Mouse (Mus musculus): ENCODE measurements around the gene Mblac1. TPM values are rescaled to one million over a fixed set of nuclear protein-coding genes. Genes with fewer than 3 reads are reported as not detected.

Gene Mblac1
- polyA plus RNA-seq (2015; fragmentation: Nextera tagmentation; extraction: Ambion mirVana) = 5.7 and 7.0 TPM in 2 replicates

DNA sequence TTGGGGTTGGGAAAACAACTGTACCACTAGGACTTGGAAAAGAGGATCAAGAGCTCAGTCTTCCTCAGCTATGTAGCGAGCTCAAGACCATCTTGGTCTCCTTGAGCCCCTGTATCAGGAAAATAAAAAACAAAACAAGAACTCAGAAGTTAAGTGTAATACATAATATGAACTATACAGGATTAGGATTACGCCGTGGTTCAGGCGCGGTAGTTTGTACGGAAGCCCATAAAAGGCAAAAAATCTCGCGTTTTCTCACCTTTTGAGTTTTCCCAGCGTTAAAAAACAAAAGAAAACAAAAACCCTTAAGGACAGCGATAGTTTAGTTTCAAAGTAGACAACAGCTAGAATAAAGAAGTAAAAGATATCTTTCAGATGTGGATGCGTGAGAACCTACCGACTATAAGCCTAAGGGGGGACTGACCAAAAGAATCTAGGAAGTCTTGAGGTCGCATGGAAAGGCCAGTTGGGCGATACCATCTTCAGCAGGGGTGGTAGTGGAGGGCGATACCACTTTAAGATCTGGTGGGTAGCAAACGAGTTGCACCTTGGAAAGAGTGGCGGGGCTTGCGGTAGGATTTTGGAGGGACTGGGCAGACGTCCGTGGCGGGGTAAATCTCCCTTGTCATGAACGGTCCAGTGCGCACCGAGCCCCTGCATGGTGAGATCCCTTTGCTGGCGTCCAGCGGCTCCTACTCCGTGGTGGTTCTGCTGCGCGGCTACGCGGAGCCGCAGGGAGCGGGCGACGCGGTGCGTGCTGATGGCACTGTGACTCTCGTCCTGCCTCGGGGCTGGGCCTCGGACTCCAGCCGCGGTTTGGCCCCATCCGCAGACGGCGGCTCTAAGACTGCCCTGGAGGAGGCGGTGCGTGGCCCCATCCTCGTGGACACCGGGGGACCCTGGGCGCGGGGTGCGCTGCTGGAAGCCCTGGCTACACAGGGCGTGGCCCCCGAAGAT lies at the start of gene Mblac1:
Mblac1 (plus strand) TSS at position 544 of the 957 bp plus-strand sequence.
- Histone ChIP-seq H3K4me1 (ENCODE audit: control insufficient read depth, insufficient read depth, low read length) (0 out of 2 replicates have a peak, but pooled peaks cover 3% of the 10 kb centered on the region), H3K4me2 (ENCODE audit: low read depth, low read length) (peak within 1 kb of the TSS; percentile 91), H3K27me3 (replicated peaks; ENCODE audit: control insufficient read depth, insufficient read depth, low read length) (no peaks in the 10 kb centered on the region), H3K9me3 (ENCODE audit: control insufficient read depth, low read length) (no peaks in the 10 kb centered on the region), H3K9ac (ENCODE audit: low read depth, low read length) (peak within 1 kb of the TSS; percentile 83), H3K27ac (ENCODE audit: low read length) (peak within 1 kb of the TSS; percentile 85), H3K36me3 (ENCODE audit: control insufficient read depth, insufficient read depth, low read length) (no peaks in the 10 kb centered on the region), H3K4me3 (ENCODE audit: low read length) (peak within 1 kb of the TSS; percentile 69)
- 6% methylated on average over 54 of the region's 54 CpGs for WGBS
- ATAC-seq = peak; percentile 88

DNA sequence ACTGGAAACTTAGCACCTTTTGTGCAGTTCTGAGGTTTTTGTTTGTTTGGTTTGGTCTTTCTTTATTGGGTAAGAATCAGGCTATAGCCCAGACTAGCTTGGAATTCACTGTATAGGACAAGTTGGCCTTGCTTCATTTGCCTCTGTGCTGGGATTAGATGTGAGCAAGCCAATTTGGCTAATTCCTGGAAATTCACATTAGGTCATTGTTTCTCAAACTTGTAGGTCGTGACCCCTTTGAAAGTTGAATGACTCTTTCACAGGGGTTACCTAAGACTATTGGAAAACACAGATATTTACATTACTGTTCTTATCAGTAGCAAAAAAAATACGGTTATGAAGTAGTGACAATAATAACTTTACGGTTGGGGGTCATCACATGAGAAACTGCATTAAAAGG lies 39.7 kb upstream of the Mblac1 start:
- Histone ChIP-seq H3K36me3 (ENCODE audit: control insufficient read depth, insufficient read depth, low read length) (peaks cover 4% of the 10 kb centered on the region; the same call in 1 of the 2 replicates), H3K4me1 (ENCODE audit: control insufficient read depth, insufficient read depth, low read length) (peaks cover 3% of the 10 kb centered on the region), H3K4me2 (ENCODE audit: low read depth, low read length) (peak overlapping the region; percentile 80), H3K27me3 (replicated peaks; ENCODE audit: control insufficient read depth, insufficient read depth, low read length) (no peaks in the 10 kb centered on the region), H3K4me3 (ENCODE audit: low read length) (peak overlapping the region; percentile 85), H3K27ac (ENCODE audit: low read length) (no peak overlapping the region), H3K9ac (ENCODE audit: low read depth, low read length) (no peak overlapping the region), H3K9me3 (ENCODE audit: control insufficient read depth, low read length) (no peaks in the 10 kb centered on the region)
- 67% methylated on average over 3 of the region's 3 CpGs for WGBS
- no peak for ATAC-seq

GRCm38 (mm10) chr5:138155443-138155976 lies 38.6 kb upstream of the Mblac1 start, which contains the start of gene Zfp113:
Gene Zfp113, minus strand, starts transcription at chr5:138155744.
- peak; percentile 98 for ATAC-seq
- WGBS = under 1% methylated on average over 31 of the region's 31 CpGs
- H3K9me3 ChIP-seq (ENCODE audit: control insufficient read depth, low read length) = no peaks in the 10 kb centered on the region
- H3K4me1 ChIP-seq (ENCODE audit: control insufficient read depth, insufficient read depth, low read length) = peaks cover 5% of the 10 kb centered on the region
- peak within 1 kb of the TSS; percentile 85 for H3K4me3 ChIP-seq (ENCODE audit: low read length)
- peak within 1 kb of the TSS; percentile 80 for H3K4me2 ChIP-seq (ENCODE audit: low read depth, low read length)
- H3K36me3 ChIP-seq (ENCODE audit: control insufficient read depth, insufficient read depth, low read length) = peaks cover 4% of the 10 kb centered on the region; the same call in 1 of the 2 replicates
- H3K27me3 ChIP-seq (replicated peaks; ENCODE audit: control insufficient read depth, insufficient read depth, low read length) = no peaks in the 10 kb centered on the region
- peak within 1 kb of the TSS; percentile 92 for H3K9ac ChIP-seq (ENCODE audit: low read depth, low read length)
- peak within 1 kb of the TSS; percentile 91 for H3K27ac ChIP-seq (ENCODE audit: low read length)

DNA sequence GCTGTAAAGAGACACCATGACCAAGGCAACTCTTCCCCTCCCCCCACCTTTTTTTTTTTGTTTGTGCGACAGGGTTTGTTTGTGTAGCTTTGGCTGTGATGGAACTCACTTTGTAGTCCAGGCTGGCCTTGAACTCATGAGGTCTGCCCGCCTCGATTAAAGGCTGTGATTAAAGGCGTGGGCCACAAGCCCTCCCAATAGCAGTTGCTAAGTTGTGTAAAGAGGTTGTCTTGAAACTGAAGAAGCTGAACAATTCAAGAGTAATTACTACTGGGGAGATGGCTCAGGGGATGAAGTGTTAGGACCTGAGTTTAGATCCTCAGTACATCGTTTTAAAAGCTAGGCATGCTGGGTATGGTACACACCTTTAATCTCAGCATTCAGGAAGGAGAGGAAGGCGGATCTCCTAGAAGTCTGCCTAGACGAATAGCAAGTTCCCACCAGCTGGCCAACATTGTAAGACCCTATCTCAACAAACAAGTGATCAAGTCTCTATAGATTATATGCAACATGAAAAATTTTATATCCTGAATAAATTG lies 33.8 kb upstream of the Mblac1 start:
- H3K4me1 ChIP-seq (ENCODE audit: control insufficient read depth, insufficient read depth, low read length) = peaks cover 12% of the 10 kb centered on the region
- H3K4me2 ChIP-seq (ENCODE audit: low read depth, low read length) = peak overlapping the region; percentile 61
- no peaks in the 10 kb centered on the region for H3K9me3 ChIP-seq (ENCODE audit: control insufficient read depth, low read length)
- ATAC-seq = peak; percentile 22; the same call in 1 of the 2 replicates
- WGBS = 59% methylated on average over 7 of the region's 7 CpGs
- peaks cover 8% of the 10 kb centered on the region for H3K36me3 ChIP-seq (ENCODE audit: control insufficient read depth, insufficient read depth, low read length)
- no peaks in the 10 kb centered on the region for H3K27me3 ChIP-seq (replicated peaks; ENCODE audit: control insufficient read depth, insufficient read depth, low read length)
- peak overlapping the region; percentile 91 for H3K9ac ChIP-seq (ENCODE audit: low read depth, low read length)
- H3K27ac ChIP-seq (ENCODE audit: low read length) = peak overlapping the region; percentile 51; the same call in 1 of the 2 replicates
- H3K4me3 ChIP-seq (ENCODE audit: low read length) = peak overlapping the region; percentile 74

DNA sequence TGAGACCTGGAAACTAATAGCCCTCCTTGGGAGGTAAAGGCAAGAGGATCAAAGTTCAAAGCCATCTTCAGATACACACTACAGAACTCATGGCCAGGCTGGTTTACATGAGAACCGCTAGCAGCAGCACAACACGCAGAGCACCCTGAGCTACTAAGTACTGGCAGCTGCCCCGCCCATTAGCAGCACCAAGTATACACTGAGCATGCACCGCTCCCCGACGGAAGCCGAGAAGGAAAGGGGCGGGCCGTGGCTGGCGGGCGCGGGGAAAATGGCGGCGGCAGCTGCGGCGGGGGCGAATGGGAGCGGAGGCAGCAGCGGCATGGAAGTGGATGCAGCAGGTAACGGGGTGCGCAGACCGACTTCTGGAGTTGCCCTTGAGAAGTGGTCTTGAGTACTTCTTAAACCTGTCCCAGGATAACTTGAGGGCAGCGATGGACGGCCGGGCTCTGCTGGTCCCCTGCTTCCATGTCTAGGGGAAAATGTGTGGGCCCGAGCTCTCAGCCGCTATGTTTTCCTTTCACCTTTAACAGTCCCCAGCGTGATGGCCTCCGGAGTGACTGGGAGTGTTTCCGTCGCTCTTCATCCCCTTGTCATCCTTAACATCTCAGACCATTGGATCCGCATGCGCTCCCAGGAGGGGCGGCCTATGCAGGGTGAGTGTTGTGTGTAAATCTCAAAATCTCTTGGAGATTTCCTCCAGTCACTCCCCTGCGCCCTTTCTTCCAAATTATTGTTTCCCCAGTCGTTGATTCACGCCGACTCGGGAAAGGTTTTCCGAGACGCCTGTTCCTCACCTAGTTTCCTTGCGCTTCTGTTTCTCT lies 33.1 kb upstream of the Mblac1 start, which contains the start of gene Cops6:
Cops6 (plus strand) TSS at position 230 of the 824 bp plus-strand sequence.
- Histone ChIP-seq H3K4me3 (ENCODE audit: low read length) (peak within 1 kb of the TSS; percentile 74), H3K27ac (ENCODE audit: low read length) (peak within 1 kb of the TSS; percentile 65), H3K4me1 (ENCODE audit: control insufficient read depth, insufficient read depth, low read length) (peaks cover 12% of the 10 kb centered on the region), H3K9ac (ENCODE audit: low read depth, low read length) (peak within 1 kb of the TSS; percentile 91), H3K36me3 (ENCODE audit: control insufficient read depth, insufficient read depth, low read length) (peaks cover 14% of the 10 kb centered on the region), H3K27me3 (replicated peaks; ENCODE audit: control insufficient read depth, insufficient read depth, low read length) (no peaks in the 10 kb centered on the region), H3K9me3 (ENCODE audit: control insufficient read depth, low read length) (no peaks in the 10 kb centered on the region), H3K4me2 (ENCODE audit: low read depth, low read length) (peak within 1 kb of the TSS; percentile 66)
- 0% methylated on average over 42 of the region's 42 CpGs for WGBS
- ATAC-seq = peak; percentile 95

DNA sequence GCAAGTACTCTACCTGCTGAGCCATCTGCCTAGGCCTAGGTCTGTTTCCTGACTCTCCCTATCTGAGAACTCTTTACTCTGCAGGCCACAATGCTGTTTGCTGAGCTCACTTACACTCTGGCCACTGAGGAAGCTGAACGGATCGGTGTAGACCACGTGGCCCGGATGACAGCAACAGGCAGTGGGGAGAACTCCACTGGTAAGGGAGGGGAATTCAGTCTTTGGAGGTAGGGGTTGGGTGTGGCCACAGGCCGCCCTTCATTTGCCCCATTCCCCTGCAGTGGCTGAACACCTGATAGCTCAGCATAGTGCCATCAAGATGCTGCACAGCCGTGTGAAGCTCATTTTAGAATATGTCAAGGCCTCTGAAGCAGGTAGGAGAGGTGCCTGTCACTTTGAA lies 31.1 kb upstream of the Mblac1 start:
- Histone ChIP-seq H3K4me2 (ENCODE audit: low read depth, low read length) (no peak overlapping the region), H3K4me1 (ENCODE audit: control insufficient read depth, insufficient read depth, low read length) (peaks cover 12% of the 10 kb centered on the region), H3K9ac (ENCODE audit: low read depth, low read length) (no peak overlapping the region; the same call in 1 of the 2 replicates), H3K27me3 (replicated peaks; ENCODE audit: control insufficient read depth, insufficient read depth, low read length) (no peaks in the 10 kb centered on the region), H3K27ac (ENCODE audit: low read length) (no peak overlapping the region), H3K4me3 (ENCODE audit: low read length) (no peak overlapping the region), H3K9me3 (ENCODE audit: control insufficient read depth, low read length) (no peaks in the 10 kb centered on the region), H3K36me3 (ENCODE audit: control insufficient read depth, insufficient read depth, low read length) (peaks cover 28% of the 10 kb centered on the region)
- ATAC-seq = no peak
- 65% methylated on average over 6 of the region's 6 CpGs for WGBS

- Histone ChIP-seq H3K9me3 (ENCODE audit: control insufficient read depth, low read length) (no peaks in the 10 kb centered on the region), H3K4me2 (ENCODE audit: low read depth, low read length) (no peak overlapping the region), H3K27me3 (replicated peaks; ENCODE audit: control insufficient read depth, insufficient read depth, low read length) (no peaks in the 10 kb centered on the region), H3K4me3 (ENCODE audit: low read length) (no peak overlapping the region), H3K4me1 (ENCODE audit: control insufficient read depth, insufficient read depth, low read length) (peaks cover 12% of the 10 kb centered on the region), H3K27ac (ENCODE audit: low read length) (no peak overlapping the region), H3K9ac (ENCODE audit: low read depth, low read length) (no peak overlapping the region), H3K36me3 (ENCODE audit: control insufficient read depth, insufficient read depth, low read length) (peaks cover 28% of the 10 kb centered on the region)
- WGBS = 66% methylated on average over 10 of the region's 10 CpGs
- no peak for ATAC-seq
These were observed 30.5 kb upstream of the Mblac1 start for GRCm38 (mm10) chr5:138163610-138164009.

DNA sequence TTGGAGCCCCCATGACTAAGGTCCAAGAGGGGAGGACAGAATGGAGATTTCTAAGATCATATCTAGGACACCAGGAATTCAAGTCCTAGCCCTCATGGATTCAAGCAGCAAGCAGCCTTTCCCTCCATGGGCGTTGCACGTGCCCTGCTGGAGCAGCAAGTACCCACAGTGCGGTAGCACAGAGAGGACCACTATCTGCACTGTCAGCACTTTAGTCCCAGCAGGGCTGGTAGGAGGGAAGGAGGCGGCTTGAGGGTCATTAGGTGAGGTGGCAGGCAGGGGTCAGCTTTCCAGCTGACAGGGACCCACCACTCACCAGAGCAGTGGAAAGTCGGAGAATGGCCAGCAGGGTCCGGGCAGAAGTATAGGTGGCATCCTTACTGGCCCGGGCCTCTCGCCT lies 28.5 kb upstream of the Mblac1 start:
- no peak overlapping the region for H3K4me2 ChIP-seq (ENCODE audit: low read depth, low read length)
- H3K9me3 ChIP-seq (ENCODE audit: control insufficient read depth, low read length) = no peaks in the 10 kb centered on the region
- H3K4me1 ChIP-seq (ENCODE audit: control insufficient read depth, insufficient read depth, low read length) = peaks cover 16% of the 10 kb centered on the region
- H3K9ac ChIP-seq (ENCODE audit: low read depth, low read length) = no peak overlapping the region
- no peak for ATAC-seq
- WGBS = 84% methylated on average over 8 of the region's 8 CpGs
- peaks cover 28% of the 10 kb centered on the region for H3K36me3 ChIP-seq (ENCODE audit: control insufficient read depth, insufficient read depth, low read length)
- H3K4me3 ChIP-seq (ENCODE audit: low read length) = no peak overlapping the region
- no peaks in the 10 kb centered on the region for H3K27me3 ChIP-seq (replicated peaks; ENCODE audit: control insufficient read depth, insufficient read depth, low read length)
- H3K27ac ChIP-seq (ENCODE audit: low read length) = no peak overlapping the region
